Mouse (Mus musculus): Measurements from ENCODE around the gene Ncoa3. TPM values are rescaled to one million over a fixed set of nuclear protein-coding genes. Genes with fewer than 3 reads are reported as not detected.

Gene Ncoa3
- total RNA-seq, 2 experiments from 2014 or later = 24.6 to 42.8 TPM

DNA sequence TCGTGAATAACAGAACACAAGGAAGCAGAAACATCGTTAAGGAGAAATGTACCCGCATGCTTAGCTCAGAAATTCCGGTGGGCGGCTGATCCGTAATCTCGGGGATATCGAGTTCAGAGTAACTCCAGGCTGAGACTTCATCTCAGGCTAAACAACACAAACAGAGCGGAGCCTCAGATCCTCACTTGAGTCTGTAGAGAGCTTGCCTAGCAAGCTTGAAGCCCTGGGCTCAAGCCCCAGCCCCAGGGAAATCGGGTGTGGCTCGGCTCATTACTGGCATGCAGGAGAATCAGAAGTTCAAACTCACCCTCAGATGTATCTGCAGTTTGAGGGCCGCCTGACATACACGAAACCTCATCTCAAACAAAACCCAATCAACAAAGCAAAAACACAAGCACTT lies 22.5 kb upstream of the Ncoa3 start:
- DNase-seq = no peak

- DNase-seq = no peak
These were observed 21.7 kb upstream of the Ncoa3 start for GRCm38 (mm10) chr2:165970767-165971166.

DNA sequence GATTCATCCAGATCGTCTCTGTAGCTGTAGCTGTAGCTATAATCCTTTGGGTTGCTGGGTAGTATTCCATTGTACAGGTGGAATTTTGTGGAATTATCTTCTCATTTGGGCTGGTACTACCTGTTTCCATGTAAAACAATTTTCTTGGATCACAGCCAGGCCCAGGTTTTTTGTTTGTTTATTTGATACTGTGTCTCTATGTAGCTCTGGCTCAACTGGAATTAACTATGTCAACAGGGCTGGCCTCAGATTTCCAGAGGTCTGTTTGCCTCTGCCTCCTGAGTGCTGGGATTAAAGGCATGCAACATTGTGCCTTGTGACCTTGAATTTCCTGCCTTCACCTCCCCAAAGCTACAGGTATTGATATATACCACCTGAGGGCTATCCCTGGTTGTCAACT lies 18.1 kb upstream of the Ncoa3 start:
- no peak for DNase-seq

GRCm38 (mm10) chr2:165976186-165976585 lies 16.2 kb upstream of the Ncoa3 start:
- no peak for DNase-seq

GRCm38 (mm10) chr2:165976874-165977273 lies 15.6 kb upstream of the Ncoa3 start:
- DNase-seq = peak in 1 of 2 experiments; percentile 20

GRCm38 (mm10) chr2:165978119-165978518 lies 14.3 kb upstream of the Ncoa3 start:
- no peak for DNase-seq

GRCm38 (mm10) chr2:165981248-165981977 lies 11.0 kb upstream of the Ncoa3 start:
- DNase-seq = no peak

DNA sequence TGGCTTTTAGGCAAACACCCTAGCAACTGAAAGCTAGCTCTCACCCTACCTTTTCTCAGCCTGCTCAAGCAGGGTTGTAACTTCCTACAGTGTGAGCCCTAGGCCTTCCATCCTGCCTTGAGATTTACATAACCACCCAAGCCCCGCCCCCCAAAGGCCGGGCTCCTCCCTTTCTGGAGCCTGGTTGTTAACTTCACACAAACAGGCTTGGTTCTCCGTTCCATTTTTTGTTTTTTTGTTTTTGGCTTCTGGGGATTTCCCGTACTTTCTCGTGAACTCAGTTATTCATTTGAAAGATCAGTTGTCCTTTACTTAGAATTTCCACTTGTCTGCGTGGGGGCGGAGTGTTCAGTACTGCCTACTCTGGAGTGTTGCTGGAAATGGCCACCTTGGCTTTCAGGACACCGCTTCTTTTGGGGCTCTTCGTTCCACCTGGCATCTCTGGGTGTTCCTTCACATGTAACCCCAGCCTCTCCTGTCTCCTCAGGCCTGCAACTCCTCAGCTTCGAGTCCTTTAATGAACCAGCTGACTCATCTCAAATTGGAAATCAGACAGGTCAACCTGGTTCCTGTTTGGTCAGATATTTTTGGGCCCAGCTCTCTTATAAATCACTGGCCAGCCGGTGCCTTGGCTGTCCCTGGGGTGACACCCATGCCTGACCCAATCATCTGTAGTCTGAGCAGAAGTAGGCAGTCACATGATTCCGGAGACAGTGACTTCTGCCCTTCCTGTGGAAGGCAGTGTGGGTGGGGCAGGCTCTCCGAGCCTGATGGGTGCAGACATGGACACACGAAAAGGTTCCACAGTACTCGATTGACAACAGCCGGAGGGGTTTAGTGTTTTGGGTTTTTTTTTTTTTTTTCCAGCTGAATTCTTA lies 9.7 kb upstream of the Ncoa3 start:
- DNase-seq = peak; percentile 73 to 88

DNA sequence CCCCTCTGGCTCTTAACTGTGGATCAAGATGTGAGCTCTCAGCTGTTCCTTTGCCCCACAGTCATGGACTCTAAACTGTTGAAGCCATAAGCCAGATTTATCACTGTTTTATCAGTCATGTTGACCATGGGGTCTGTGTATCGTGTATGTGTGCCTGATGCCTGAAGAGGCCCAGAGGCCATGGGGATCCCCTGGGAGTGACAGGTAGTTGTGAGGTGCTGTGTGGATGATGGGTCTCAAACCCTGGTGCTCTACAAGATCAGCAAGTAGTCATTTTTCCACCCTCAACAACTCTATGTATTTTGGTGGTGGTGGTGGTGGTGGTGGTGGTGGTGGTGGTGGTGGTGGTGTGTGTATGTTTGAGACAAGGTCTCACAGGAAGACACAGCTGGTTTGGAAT lies 8.1 kb upstream of the Ncoa3 start:
- DNase-seq = no peak

DNA sequence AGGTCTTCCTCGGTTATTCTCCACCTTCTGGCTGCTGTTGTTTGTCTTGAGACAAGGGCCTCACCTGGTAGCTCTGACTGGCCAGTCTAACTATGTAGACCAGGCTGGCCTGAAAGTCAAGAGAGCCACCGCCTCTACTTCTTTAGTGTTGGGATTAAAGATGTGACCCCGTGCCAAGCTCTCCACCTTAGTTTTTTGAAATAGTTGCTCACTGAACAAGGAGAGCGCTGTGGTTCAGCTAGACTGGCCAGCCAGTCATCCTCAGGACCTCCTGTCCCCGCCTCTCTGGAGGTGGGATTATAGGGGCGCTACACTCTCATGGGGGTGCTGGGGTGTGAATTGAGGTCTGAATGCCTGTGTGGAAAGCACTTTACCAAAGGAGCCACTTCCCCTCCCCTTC lies 7.5 kb upstream of the Ncoa3 start:
- no peak for DNase-seq

DNA sequence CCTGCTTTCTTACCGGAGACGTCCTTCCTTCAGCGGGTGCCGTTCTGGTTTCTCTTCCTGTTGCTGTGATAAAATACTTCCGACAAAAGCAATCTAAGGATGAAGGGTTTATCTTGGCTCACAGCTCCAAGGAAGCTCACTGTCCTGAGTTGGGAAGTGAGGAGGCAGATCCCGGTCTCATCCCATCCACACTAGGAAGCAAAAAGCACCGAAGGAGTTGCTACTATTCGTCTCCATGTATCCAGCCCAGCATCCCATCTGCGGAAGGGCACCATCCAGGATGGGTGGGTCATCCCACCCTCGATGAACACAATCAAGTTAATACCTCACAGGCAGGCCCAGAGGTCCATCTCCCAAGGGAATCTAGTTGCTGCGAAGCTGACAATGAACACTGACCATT lies 6.9 kb upstream of the Ncoa3 start:
- no peak for DNase-seq

- DNase-seq = peak; percentile 86 to 88
These were observed 5.4 kb upstream of the Ncoa3 start for GRCm38 (mm10) chr2:165986921-165987453.

- peak in 1 of 2 experiments; percentile 25 for DNase-seq
These were observed 901 bp downstream of the Ncoa3 start for GRCm38 (mm10) chr2:165993173-165993900.

- DNase-seq = no peak
These were observed 1.9 kb downstream of the Ncoa3 start for GRCm38 (mm10) chr2:165994341-165994740.

- no peak for DNase-seq
These were observed 3.3 kb downstream of the Ncoa3 start for GRCm38 (mm10) chr2:165995711-165996110.

DNA sequence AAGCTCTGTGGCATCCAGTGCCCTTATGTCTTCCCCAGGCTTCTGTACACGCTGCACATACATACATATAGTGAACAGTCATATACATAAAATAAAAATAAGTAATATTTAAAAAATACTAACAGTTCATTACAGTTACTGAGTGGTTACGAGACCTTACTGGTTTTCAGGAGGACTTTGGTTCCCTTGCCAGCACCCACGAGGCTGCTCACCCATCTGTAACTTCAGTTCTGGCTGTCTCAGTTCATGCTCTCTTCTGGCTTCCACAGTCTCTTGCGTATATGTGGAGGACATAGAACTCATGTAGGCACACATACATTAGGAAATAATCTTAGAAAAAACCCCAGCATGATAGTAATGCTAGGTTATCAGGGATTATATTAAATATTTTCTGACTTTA lies 3.7 kb downstream of the Ncoa3 start:
- no peak for DNase-seq

- DNase-seq = no peak
These were observed 5.0 kb downstream of the Ncoa3 start for GRCm38 (mm10) chr2:165997256-165997967.

DNA sequence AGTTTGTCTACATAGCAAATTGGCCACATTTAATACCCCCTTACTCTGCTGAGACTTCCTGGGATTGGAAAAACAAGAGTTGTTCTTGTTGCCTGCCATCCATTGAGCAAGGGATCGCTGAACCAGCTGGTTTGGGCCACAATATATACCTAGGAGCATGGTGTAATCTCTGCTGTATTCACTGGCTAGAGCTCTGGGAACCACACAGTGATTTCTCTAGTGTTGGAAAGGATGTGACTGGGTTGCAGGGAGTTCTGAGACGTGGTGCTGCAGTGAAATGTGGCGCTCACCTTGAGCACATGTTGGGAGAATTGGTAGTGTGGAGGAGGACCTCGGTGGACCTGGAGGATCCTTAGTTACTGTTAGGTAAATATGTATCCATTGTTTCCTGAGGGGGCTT lies 6.5 kb downstream of the Ncoa3 start:
- DNase-seq = no peak

DNA sequence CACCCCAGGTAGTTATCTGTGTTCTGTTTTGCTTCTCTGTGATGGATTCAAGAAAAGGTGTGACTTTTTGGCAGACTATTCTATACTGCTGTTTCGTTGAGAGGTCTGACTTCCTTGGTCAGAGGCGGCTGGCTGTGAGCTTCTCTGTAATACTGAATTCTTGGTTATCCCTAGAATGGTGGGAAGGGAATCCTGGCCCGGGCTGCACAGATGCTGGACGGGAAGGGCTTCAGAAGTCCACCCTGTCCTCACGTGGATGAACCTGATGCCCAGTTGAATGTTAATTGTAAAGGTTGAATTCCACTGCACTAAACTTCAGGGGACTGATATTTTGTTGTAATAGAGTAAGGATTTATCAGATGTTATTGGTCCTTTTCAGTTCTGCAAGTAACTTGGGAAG lies 7.4 kb downstream of the Ncoa3 start:
- DNase-seq = no peak

DNA sequence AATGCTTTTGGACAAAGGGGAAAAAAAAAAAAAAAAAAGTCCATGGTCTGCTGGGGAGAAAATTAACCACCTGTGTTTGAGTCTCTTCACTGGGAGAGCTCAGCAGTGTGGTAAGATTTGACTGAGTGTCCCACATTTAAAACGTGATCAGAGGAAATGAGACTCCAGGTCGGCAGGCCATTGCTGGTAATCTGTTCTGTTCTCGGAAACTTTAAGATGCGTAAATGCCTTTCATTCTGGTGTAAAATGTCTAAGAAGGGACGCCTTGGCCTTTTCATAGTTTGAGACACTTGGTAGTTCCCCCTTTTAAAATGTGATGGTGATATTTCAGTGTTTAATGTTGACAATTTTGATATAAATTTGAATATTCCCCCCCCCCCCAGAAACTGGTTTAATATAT lies 7.8 kb downstream of the Ncoa3 start:
- no peak for DNase-seq

DNA sequence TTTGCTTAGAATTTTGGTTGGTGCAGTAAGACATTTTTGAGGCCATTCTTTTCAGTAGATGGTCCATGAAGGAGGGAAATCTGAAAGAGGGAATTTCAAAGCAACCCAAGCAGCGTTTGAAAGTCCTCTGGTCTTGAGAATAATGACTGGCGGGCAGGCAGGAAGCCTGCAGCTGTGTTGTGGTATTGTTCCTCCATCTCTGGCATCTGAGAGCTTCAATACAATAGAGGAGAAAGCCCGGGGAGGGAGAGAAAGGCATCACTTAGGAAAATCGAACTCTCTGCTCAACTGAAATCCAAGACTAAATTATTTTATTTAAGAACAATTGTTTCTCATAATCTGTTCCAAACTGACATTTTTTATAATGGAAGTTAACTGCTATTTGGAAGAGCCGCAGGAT lies 8.3 kb downstream of the Ncoa3 start:
- DNase-seq = no peak

DNA sequence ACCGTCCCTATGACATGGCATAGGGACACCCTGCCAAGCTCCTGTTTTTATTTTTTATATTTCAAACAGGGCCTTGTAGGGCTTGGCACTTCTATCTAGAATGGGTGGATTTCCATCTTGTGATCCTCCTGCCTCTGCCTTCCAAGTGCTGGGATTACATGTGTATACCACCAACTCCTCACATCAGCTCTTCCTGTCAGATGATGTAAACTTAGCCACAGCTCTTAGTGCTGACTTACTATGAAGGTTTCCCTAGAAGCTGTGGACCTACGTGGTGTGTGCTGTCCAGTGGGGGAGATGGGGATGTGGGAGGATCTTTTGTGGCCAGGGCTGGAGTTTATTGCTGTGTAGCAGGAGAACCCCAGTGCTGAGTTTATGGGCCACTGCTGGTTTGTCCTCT lies 8.9 kb downstream of the Ncoa3 start:
- DNase-seq = no peak

Data from adrenal gland, postnatal 36 days (tissue).